Mouse (Mus musculus) lung, postnatal 10 days (tissue): ENCODE measurements at regions not wholly inside any gene's neighbourhood (a gene's known extent, or its start where the extent isn't known, plus 50 kb on each side); places are given as distances from the start of the nearest gene placed in this dataset.

ENCODE experiments used
- DNase-seq: peaks from one replicate; pipeline ENCODE4 v3.0.0; 2021

DNA sequence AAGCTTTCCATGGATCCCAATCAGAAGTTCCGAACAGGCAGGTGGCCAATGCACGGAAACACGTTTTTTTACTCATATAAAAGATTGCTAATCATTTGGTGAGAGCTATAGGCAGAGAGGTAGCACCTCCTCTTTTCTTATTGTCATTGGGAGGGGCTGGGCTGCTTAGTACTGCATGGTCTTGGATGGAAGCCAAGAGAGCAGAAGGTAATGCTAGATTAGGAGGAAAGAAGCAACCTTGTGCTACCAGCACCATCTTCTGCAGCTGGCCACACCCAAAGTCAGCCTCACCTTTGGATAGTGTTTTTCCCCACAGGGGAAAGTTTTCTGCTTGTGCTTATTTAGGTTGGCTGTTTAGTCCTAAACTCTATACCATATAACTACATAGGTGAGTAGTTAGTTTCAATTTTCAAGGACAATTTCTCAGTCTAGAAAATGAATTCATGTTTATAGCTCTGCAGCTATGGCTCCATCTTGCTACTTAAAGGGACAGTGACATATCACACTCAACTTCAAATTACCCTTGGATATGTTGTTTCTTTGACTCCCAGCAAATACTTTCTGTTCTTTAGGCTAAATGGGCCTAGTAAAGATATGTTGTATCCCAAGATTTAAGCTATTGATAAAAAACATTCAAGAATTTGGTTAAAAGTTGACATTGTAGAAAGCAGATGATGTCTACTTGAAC is 66.6 kb upstream of the Lcorl start:
- no peak for DNase-seq
